Mouse (Mus musculus) cerebellum, adult 18-20 months (tissue): ENCODE measurements at regions not wholly inside any gene's neighbourhood (a gene's known extent, or its start where the extent isn't known, plus 50 kb on each side); places are given as distances from the start of the nearest gene placed in this dataset.
A peak's percentile ranks its signal among the peaks of the same experiment; 100 is the strongest.
"Not testable (repeated sequence)": the region's sequence is repeated elsewhere in the genome, so short reads cannot be mapped to it uniquely, and the experiment has no call there.

ENCODE experiments used
- DNase-seq, 2 experiments: peaks; one replicate each; pipeline ENCODE4 v3.0.0; 2021

GRCm38 (mm10) chr17:61337094-61337493 lies 1544.0 kb downstream of the Efna5 start:
- no peak for DNase-seq

DNA sequence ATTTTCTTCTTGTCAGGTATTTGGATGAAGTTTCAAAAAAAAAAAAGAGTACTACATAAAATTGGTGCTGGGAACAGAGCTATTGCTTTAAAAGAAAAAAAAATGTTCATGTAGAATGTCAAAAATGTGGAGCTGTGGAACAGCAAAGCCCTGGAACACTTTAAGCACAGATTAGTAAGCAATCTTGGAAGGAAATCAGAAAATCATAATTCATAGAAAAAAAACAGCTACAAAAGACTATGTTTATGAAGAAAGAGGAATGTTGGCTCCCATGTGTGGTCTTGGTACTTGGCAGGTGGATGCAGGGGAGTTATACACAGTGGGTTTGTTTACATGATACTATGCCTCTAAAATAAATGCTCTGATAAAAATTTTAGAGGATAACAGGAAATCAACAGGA lies 1555.7 kb downstream of the Efna5 start:
- no peak for DNase-seq

GRCm38 (mm10) chr17:61320865-61321264 lies 1560.3 kb downstream of the Efna5 start:
- no peak for DNase-seq

- no peak for DNase-seq
These were observed 1567.7 kb downstream of the Efna5 start for GRCm38 (mm10) chr17:61313424-61313823.

- DNase-seq = no peak
These were observed 1569.9 kb downstream of the Efna5 start for GRCm38 (mm10) chr17:61311189-61311588.

DNA sequence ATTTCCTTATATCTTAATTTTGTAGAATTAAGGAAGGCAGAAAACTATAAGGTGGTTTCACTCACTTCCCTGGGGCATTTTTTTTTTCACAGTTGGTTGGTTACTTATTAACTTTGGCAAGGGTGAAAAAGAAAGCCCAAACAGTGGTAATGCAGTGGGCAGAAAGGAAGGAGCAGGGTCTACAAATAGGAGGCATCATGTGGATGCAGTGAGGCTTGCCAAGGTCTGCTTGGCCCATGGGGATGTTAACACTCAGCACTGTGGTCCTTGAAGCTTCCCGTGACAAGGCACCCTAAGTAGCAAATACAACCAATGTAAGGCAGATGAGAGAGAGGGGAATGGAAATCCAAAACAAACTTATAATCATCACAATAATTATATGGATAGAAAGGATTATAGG lies 1577.5 kb downstream of the Efna5 start:
- DNase-seq = no peak

- peak; percentile 16 for DNase-seq
These were observed 1579.1 kb downstream of the Efna5 start for GRCm38 (mm10) chr17:61301984-61302383.

- no peak for DNase-seq
These were observed 1579.9 kb downstream of the Efna5 start for GRCm38 (mm10) chr17:61301171-61301570.

DNA sequence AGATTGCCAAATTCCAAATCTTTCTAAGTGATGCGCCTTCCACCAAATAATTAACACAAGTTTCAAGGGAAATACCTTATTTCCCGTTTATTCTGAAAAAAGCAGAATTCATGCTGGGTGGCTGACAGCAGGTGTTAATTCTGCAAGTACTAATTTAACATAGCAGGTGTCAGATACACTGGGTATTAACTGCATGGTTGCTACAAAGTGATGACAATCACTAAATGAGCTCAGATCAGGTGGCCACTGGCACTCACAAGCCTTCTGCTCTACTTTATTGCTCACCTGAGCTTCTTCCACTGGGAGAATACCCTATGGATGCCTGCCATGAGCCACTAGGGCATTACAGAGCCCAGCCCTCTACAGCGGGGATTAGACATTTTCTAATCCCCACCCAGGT lies 1590.0 kb downstream of the Efna5 start:
- no peak for DNase-seq

DNA sequence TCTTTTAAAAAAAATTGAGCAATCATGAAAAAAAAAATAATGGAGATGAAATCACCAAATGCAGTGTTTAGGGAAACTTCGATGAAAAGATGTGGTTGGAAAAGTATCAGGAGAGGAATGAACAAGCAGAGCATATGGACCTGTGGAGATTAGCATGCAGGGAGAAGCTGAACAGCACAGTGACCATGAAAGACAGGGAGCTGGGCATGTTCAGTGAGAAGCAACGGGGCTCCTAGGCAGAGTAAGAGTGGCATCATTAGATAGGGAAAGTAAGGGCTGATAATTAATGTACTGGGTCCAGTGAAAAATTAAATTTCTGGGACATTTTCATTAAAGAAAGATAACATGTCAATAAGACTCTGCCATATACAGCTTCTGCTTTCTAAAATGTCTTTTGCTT lies 1592.5 kb downstream of the Efna5 start:
- no peak for DNase-seq

DNA sequence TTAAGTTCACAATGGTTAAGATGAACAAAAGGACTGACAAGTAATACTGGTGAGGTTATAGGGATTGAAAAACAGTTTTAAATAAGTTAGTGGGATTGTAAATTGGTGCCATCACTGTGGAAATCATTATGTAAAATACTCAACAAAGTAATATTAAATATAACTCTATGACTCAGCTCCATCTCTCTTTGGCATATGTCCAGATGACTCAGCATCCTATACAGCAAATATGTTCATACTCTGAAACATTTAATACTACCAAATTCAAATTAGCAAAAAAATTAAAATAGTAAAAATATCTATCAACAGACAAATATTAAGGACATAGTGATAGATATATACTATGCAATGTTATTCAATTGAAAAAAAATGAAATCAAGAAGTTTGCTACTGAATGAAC lies 1607.5 kb downstream of the Efna5 start:
- DNase-seq = no peak

DNA sequence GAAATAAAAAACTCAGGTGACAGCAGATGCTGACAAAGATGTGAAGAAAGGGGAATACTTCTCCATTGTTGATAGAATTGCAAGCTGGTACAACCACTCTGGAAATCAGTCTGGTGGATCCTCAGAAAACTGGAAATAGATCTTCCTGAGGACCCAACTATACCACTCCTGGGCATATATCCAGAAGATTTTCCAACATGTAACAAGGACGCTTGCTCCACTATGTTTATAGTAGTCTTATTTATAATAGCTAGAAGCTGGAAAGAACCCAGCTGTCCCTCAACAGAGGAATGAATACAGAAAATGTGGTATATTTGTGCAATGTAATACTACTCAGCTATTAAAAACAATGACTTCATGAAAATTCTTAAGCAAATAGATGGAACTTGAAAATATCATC lies 1624.6 kb downstream of the Efna5 start:
- not testable (repeated sequence) for DNase-seq

DNA sequence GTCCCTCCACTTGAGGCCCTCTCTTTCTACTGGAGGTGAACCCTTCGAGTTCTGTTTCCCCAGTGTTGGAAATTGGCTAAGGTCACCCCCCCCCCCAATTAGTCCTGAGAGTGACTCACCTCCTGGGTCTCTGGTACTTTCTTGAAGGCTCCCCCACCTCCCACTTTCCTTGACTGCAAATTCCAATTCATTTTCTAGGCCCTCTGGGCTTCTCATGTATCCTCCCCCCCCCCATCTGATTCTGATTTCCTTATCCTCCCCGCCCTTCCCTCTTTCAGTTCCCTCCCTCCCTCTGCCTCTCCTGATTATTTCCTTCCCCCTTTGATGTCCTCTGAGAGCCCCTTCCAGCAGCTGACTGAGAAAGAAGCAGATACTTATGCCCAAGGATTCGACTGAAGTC lies 1632.7 kb downstream of the Efna5 start:
- DNase-seq = no peak

DNA sequence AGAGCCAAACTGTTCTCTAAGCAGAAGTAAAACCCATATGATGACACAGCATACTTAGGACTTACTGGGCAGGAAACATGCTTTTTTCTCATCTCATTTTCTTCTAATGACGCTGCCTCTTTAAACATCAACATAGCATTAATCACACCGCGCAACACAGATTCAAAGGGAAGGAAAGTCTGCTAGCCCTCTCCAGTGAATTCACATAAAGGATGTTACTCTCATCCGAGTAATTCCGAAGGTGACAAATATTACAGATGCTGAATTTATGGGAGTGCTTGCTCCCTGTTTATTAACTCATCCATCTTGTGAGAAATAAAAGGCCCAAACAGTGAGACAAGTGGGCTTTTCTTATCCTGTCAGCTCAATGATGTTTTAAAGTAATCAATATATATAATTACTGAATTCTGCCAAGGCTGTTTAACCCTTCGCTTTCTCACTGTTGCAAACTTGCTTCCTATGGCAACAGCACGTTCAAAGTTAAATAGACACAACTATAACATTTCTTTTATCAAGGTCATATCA lies 1663.9 kb downstream of the Efna5 start:
- DNase-seq = no peak

DNA sequence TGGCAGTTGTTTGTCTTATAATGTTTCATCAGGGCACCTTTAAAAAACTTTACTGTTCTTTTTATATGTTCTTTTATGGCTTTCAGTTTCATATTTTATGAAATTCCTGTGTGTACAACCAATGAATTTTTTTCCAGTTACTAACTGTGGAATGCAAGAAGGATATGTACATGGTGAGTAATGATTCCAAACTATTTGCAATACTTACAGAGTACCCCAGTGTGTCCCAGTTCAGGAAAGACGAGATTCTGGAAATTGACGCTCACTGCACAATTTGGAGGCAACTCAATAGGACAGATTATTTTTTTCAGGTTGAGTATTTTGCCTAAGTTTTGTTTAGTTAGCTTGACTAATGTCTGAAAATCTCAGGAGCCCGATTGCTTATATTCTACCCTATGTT lies 1676.8 kb downstream of the Efna5 start:
- no peak for DNase-seq

DNA sequence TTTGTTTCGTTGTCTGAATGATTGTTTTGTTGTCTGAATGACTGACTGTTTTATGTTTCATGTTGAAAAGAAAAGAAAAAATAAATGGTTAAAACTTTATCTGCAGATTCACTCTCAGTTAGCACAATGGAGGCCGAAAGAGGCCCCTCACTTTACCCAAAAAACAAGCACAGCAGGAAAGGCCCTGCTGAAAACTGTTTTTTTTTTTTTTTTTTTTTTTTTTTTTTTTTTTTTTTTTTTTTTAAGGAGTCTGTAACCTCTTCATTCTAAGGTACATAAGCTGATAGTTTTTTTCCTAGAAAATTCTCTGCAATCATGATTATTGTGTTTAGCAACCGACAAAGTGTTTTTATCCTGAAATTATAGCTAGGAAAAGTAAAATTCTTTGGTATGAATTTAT lies 1693.2 kb downstream of the Efna5 start:
- DNase-seq = not testable (repeated sequence)

DNA sequence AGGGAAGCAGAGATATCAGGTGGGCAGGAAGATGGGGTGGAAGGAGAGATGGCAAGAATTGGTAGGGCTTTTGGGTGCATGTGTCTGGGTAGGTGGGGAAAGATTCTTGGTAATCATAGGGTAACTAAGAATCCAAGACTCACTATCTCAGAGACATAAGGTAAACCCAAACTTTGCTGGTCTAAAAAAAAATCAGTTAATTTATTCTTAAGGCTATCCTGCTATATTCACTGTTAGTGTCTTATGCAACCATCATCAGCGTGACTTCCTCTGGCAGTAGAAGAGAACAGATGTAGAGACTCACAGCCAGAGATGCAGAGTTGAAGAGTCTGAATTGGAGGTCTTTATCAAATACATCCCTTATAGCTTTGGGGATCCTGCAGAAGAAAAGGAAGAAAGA lies 1704.5 kb downstream of the Efna5 start:
- DNase-seq = no peak

- DNase-seq = no peak
These were observed 1721.7 kb downstream of the Efna5 start for GRCm38 (mm10) chr17:61159437-61159836.

DNA sequence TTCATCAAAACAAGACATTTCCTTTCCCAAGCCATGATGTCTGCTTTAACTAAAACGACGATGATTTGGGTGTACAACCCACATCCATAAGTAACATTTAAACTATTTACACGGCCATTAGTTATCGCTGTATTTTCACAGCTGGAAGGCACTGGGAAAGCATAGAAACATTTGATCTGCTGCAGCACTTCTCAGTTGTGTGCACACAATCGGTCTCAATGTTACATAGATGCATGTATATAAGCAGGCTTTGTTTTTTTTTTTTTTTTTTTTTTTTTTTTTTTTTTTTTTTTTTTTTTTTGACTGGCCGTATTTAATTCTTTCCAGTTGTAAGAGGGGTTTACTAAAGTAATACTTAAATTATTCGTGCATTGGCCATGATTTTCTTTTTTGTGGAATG lies 1744.1 kb downstream of the Efna5 start:
- DNase-seq = no peak

DNA sequence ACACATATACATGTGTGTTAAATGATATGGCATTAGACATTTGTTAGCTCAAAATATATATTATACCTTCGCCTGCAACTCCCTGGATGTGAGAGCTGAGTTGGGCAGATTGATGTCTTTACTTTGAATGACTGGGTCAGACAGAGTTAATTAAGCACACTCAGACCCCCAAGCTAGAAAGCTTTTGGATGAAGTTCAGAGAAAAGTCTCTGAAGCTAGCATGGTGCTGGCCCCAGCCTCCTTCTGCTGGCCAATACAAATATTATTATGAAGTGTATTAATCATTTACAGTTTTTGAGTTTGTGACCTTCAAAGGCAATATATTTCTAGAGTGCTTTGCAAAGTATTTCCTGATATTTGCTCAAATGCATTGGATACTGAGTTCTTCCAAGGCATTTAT lies 1753.3 kb downstream of the Efna5 start:
- no peak for DNase-seq

GRCm38 (mm10) chr17:61106302-61106701 lies 1774.8 kb downstream of the Efna5 start:
- DNase-seq = no peak

DNA sequence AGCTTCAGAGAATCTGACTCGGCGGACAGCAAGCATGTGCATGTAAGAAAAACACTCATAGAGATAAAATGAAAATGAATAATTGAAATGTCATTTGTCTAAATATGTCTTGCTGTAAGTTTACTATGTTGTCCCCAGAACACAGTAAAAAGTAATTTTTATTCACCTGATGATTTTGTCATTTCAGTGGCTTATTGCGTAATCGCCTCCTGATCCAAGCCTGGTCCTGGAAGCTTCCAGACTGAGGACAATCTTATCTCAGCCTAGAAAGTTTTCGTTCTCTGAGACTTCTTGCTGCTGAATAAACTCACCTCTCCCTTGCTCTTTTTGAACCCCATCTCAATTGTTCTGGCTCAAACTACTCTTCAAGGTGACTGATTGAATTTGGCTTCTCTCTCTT lies 1820.7 kb downstream of the Efna5 start:
- DNase-seq = no peak

- DNase-seq = no peak
These were observed 1822.6 kb downstream of the Efna5 start for GRCm38 (mm10) chr17:61058471-61058870.

GRCm38 (mm10) chr17:61033544-61034251 lies 1847.4 kb downstream of the Efna5 start:
- DNase-seq = no peak

- DNase-seq = no peak
These were observed 1862.5 kb downstream of the Efna5 start for GRCm38 (mm10) chr17:61018647-61019046.
